Mouse (Mus musculus) heart, embryonic 13.5 days (tissue): ENCODE measurements at regions not wholly inside any gene's neighbourhood (a gene's known extent, or its start where the extent isn't known, plus 50 kb on each side); places are given as distances from the start of the nearest gene placed in this dataset.

ENCODE experiments used
- ATAC-seq: fragments of 200-750 bp; cut with Nextera tagmentation; 2 replicates; pipeline ENCODE4 v1.8.0; 2017; ENCODE audit warnings: moderate TSS enrichment; ENCODE audit not compliant: insufficient number of reproducible peaks, low FRiP score, low TSS enrichment; ENCODE audit errors: extremely low read depth
- H3K27ac ChIP-seq: fragments of 300-500 bp; sonication (generic); replicated peaks from 2 replicates; pipeline ENCODE4 v1.5.1; 2015; ENCODE audit warnings: moderate library complexity, mild to moderate bottlenecking, inconsistent platforms
- H3K27me3 ChIP-seq: fragments of 300-500 bp; sonication (generic); replicated peaks from 2 replicates; pipeline ENCODE4 v1.6.1; 2015; ENCODE audit warnings: mild to moderate bottlenecking, inconsistent platforms
- H3K36me3 ChIP-seq: fragments of 300-500 bp; sonication (generic); 2 replicates; pipeline ENCODE4 v1.6.1; 2015; ENCODE audit warnings: mild to moderate bottlenecking, inconsistent platforms
- H3K4me1 ChIP-seq: fragments of 300-500 bp; sonication (generic); 2 replicates; pipeline ENCODE4 v1.6.1; 2015; ENCODE audit warnings: inconsistent platforms
- H3K4me2 ChIP-seq: fragments of 300-500 bp; sonication (generic); 2 replicates; pipeline ENCODE4 v1.6.1; 2015; ENCODE audit warnings: inconsistent platforms, mild to moderate bottlenecking, moderate library complexity
- H3K4me3 ChIP-seq: fragments of 300-500 bp; sonication (generic); 2 replicates; pipeline ENCODE4 v1.5.1; 2015; ENCODE audit warnings: moderate library complexity, mild to moderate bottlenecking, inconsistent platforms
- H3K9ac ChIP-seq: fragments of 300-500 bp; sonication (generic); 2 replicates; pipeline ENCODE4 v1.6.1; 2015; ENCODE audit warnings: inconsistent platforms, mild to moderate bottlenecking, moderate library complexity
- H3K9me3 ChIP-seq: fragments of 300-500 bp; sonication (generic); 2 replicates; pipeline ENCODE4 v1.6.1; 2016; ENCODE audit warnings: inconsistent platforms
- WGBS: fragments of 180-500 bp; shearing (Covaris S2); methylation state at CpG from one replicate; pipeline ENCODE4 v1.1.7; 2015; ENCODE audit warnings: mixed read lengths; 5-methylcytosine and 5-hydroxymethylcytosine counted together

- Histone ChIP-seq H3K4me2 (no peak overlapping the region), H3K36me3 (no peaks in the 10 kb centered on the region), H3K4me1 (peaks cover 34% of the 10 kb centered on the region), H3K9ac (no peak overlapping the region), H3K9me3 (no peaks in the 10 kb centered on the region), H3K4me3 (no peak overlapping the region), H3K27me3 (no peaks in the 10 kb centered on the region), H3K27ac (no peak overlapping the region)
- 53% methylated on average over 3 of the region's 3 CpGs for WGBS
- ATAC-seq: no peak
These were observed 168.5 kb downstream of the Icos start for GRCm38 (mm10) chr1:61146222-61146723.

- H3K9me3 ChIP-seq: no peaks in the 10 kb centered on the region
- H3K27me3 ChIP-seq: no peaks in the 10 kb centered on the region
- WGBS: 48% methylated on average over 2 of the region's 2 CpGs
- no peaks in the 10 kb centered on the region for H3K36me3 ChIP-seq
- H3K4me1 ChIP-seq: no peaks in the 10 kb centered on the region; the same call in 1 of the 2 replicates
- H3K9ac ChIP-seq: no peak overlapping the region
- no peak for ATAC-seq
- no peak overlapping the region for H3K4me3 ChIP-seq
- H3K27ac ChIP-seq: no peak overlapping the region
- no peak overlapping the region for H3K4me2 ChIP-seq
These were observed 174.0 kb downstream of the Icos start for GRCm38 (mm10) chr1:61151742-61152141.

GRCm38 (mm10) chr1:61152157-61152556 lies 174.4 kb downstream of the Icos start:
- no peaks in the 10 kb centered on the region for H3K36me3 ChIP-seq
- WGBS: 76% methylated on average over 5 of the region's 5 CpGs
- no peak for ATAC-seq

GRCm38 (mm10) chr1:61154216-61154615 lies 176.5 kb downstream of the Icos start:
- H3K27me3 ChIP-seq: no peaks in the 10 kb centered on the region
- 83% methylated on average over 3 of the region's 3 CpGs for WGBS
- no peak overlapping the region for H3K4me2 ChIP-seq
- no peaks in the 10 kb centered on the region for H3K36me3 ChIP-seq
- no peaks in the 10 kb centered on the region for H3K4me1 ChIP-seq
- no peaks in the 10 kb centered on the region for H3K9me3 ChIP-seq
- H3K9ac ChIP-seq: no peak overlapping the region
- H3K4me3 ChIP-seq: no peak overlapping the region
- ATAC-seq: no peak
- H3K27ac ChIP-seq: no peak overlapping the region

More at GRCm38 (mm10) chr1:61152157-61152556, 174.4 kb downstream of the Icos start:
- H3K4me3 ChIP-seq: no peak overlapping the region
- H3K4me2 ChIP-seq: no peak overlapping the region
- no peak overlapping the region for H3K9ac ChIP-seq
- H3K27ac ChIP-seq: no peak overlapping the region
- no peaks in the 10 kb centered on the region for H3K9me3 ChIP-seq
- H3K4me1 ChIP-seq: no peaks in the 10 kb centered on the region
- H3K27me3 ChIP-seq: no peaks in the 10 kb centered on the region

- ATAC-seq: no peak
- 65% methylated on average over 4 of the region's 4 CpGs for WGBS
- Histone ChIP-seq H3K4me1 (no peaks in the 10 kb centered on the region), H3K9ac (no peak overlapping the region), H3K27ac (no peak overlapping the region), H3K36me3 (no peaks in the 10 kb centered on the region), H3K4me2 (no peak overlapping the region), H3K27me3 (no peaks in the 10 kb centered on the region), H3K9me3 (no peaks in the 10 kb centered on the region), H3K4me3 (no peak overlapping the region)
These were observed 179.5 kb downstream of the Icos start for GRCm38 (mm10) chr1:61157271-61157670.

- Histone ChIP-seq H3K4me2 (no peak overlapping the region), H3K4me1 (no peaks in the 10 kb centered on the region), H3K9ac (no peak overlapping the region), H3K27ac (no peak overlapping the region), H3K36me3 (no peaks in the 10 kb centered on the region), H3K9me3 (no peaks in the 10 kb centered on the region), H3K27me3 (no peaks in the 10 kb centered on the region), H3K4me3 (no peak overlapping the region)
- no peak for ATAC-seq
- 77% methylated on average over 3 of the region's 3 CpGs for whole genome bisulfite sequencing
These were observed 182.8 kb downstream of the Icos start for GRCm38 (mm10) chr1:61160505-61160904.

- no peak for ATAC-seq
- H3K4me2 ChIP-seq: no peak overlapping the region
- no peaks in the 10 kb centered on the region for H3K36me3 ChIP-seq
- H3K9me3 ChIP-seq: no peaks in the 10 kb centered on the region
- no peak overlapping the region for H3K9ac ChIP-seq
- no peaks in the 10 kb centered on the region for H3K27me3 ChIP-seq
- WGBS: 70% methylated on average over 2 of the region's 2 CpGs
- no peak overlapping the region for H3K27ac ChIP-seq
- no peaks in the 10 kb centered on the region for H3K4me1 ChIP-seq
- H3K4me3 ChIP-seq: no peak overlapping the region
These were observed 186.5 kb downstream of the Icos start for GRCm38 (mm10) chr1:61164271-61164670.

GRCm38 (mm10) chr1:61171941-61172340 lies 194.2 kb downstream of the Icos start:
- Histone ChIP-seq H3K27me3 (no peaks in the 10 kb centered on the region), H3K4me3 (no peak overlapping the region), H3K9ac (no peak overlapping the region), H3K36me3 (no peaks in the 10 kb centered on the region), H3K4me1 (no peaks in the 10 kb centered on the region), H3K9me3 (no peaks in the 10 kb centered on the region), H3K27ac (no peak overlapping the region), H3K4me2 (no peak overlapping the region)
- WGBS: 68% methylated on average over 6 of the region's 6 CpGs
- no peak for ATAC-seq

GRCm38 (mm10) chr1:61172946-61173345 lies 195.2 kb downstream of the Icos start:
- no peaks in the 10 kb centered on the region for H3K36me3 ChIP-seq
- H3K9ac ChIP-seq: no peak overlapping the region
- no peak overlapping the region for H3K4me3 ChIP-seq
- H3K27ac ChIP-seq: no peak overlapping the region
- H3K4me2 ChIP-seq: no peak overlapping the region
- no peak for ATAC-seq
- WGBS: 61% methylated on average over 6 of the region's 6 CpGs
- H3K9me3 ChIP-seq: no peaks in the 10 kb centered on the region
- H3K4me1 ChIP-seq: no peaks in the 10 kb centered on the region
- no peaks in the 10 kb centered on the region for H3K27me3 ChIP-seq

- Histone ChIP-seq H3K9me3 (no peaks in the 10 kb centered on the region), H3K4me1 (no peaks in the 10 kb centered on the region), H3K27me3 (no peaks in the 10 kb centered on the region), H3K4me2 (no peak overlapping the region), H3K9ac (no peak overlapping the region), H3K36me3 (no peaks in the 10 kb centered on the region), H3K4me3 (no peak overlapping the region), H3K27ac (no peak overlapping the region)
- ATAC-seq: no peak
- 88% methylated on average over 2 of the region's 2 CpGs for WGBS
These were observed 197.5 kb downstream of the Icos start for GRCm38 (mm10) chr1:61175239-61175638.

GRCm38 (mm10) chr1:61179461-61179860 lies 201.7 kb downstream of the Icos start:
- no peak overlapping the region for H3K4me2 ChIP-seq
- no peak overlapping the region for H3K4me3 ChIP-seq
- H3K27me3 ChIP-seq: no peaks in the 10 kb centered on the region
- no peaks in the 10 kb centered on the region for H3K9me3 ChIP-seq
- WGBS: 76% methylated on average over 9 of the region's 9 CpGs
- no peak for ATAC-seq
- peaks cover 6% of the 10 kb centered on the region for H3K4me1 ChIP-seq
- no peak overlapping the region for H3K9ac ChIP-seq
- H3K36me3 ChIP-seq: no peaks in the 10 kb centered on the region
- H3K27ac ChIP-seq: no peak overlapping the region

- Histone ChIP-seq H3K27ac (no peak overlapping the region), H3K27me3 (no peaks in the 10 kb centered on the region), H3K9ac (peak overlapping the region; percentile 65), H3K4me2 (peak overlapping the region; percentile 77), H3K36me3 (no peaks in the 10 kb centered on the region), H3K4me1 (peaks cover 6% of the 10 kb centered on the region), H3K4me3 (peak overlapping the region; percentile 45), H3K9me3 (no peaks in the 10 kb centered on the region)
- no peak for ATAC-seq
- 10% methylated on average over 15 of the region's 15 CpGs for WGBS
These were observed 203.5 kb downstream of the Icos start for GRCm38 (mm10) chr1:61181099-61181821.
